Mouse (Mus musculus) limb, embryonic 14.5 days (tissue): ENCODE data around the gene Nab2. TPM values are rescaled to one million over a fixed set of nuclear protein-coding genes. Genes with fewer than 3 reads are reported as not detected.

Source experiments
- ATAC-seq: fragments of 200-750 bp; cut with Nextera tagmentation; 2 replicates; pipeline ENCODE4 v1.8.0; 2017; ENCODE audit warnings: low read depth, moderate number of reproducible peaks, moderate TSS enrichment; ENCODE audit not compliant: low FRiP score
- DNase-seq: peaks from one replicate; pipeline ENCODE4 v3.0.0-alpha.2; 2015; ENCODE audit warnings: low spot score
- H3K27ac ChIP-seq: fragments of 300-500 bp; sonication (generic); replicated peaks from 2 replicates; pipeline ENCODE4 v1.5.1; 2014; ENCODE audit warnings: low read depth, mild to moderate bottlenecking, low read length, moderate library complexity, mixed read lengths
- H3K27me3 ChIP-seq: fragments of 300-500 bp; sonication (generic); 2 replicates; pipeline ENCODE4 v1.6.1; 2014; ENCODE audit warnings: low read length, mixed read lengths; ENCODE audit not compliant: control insufficient read depth, insufficient read depth
- H3K36me3 ChIP-seq: fragments of 300-500 bp; sonication (generic); 2 replicates; pipeline ENCODE4 v1.6.1; 2014; ENCODE audit warnings: mild to moderate bottlenecking, low read length, moderate library complexity, mixed read lengths; ENCODE audit not compliant: control insufficient read depth, insufficient read depth
- H3K4me1 ChIP-seq: fragments of 300-500 bp; sonication (generic); 2 replicates; pipeline ENCODE4 v1.6.1; 2014; ENCODE audit warnings: antibody characterized with exemption, low read length, mixed read lengths; ENCODE audit not compliant: control insufficient read depth, insufficient read depth
- H3K4me2 ChIP-seq: fragments of 300-500 bp; sonication (generic); replicated peaks from 2 replicates; pipeline ENCODE4 v1.6.1; 2014; ENCODE audit warnings: low read depth, mild to moderate bottlenecking, low read length, moderate library complexity; ENCODE audit not compliant: severe bottlenecking
- H3K4me3 ChIP-seq: fragments of 300-500 bp; sonication (generic); replicated peaks from 2 replicates; pipeline ENCODE4 v1.5.1; 2014; ENCODE audit warnings: low read length
- H3K9ac ChIP-seq: fragments of 300-500 bp; sonication (generic); 2 replicates; pipeline ENCODE4 v1.6.1; 2014; ENCODE audit warnings: mild to moderate bottlenecking, low read depth, low read length, moderate library complexity; ENCODE audit not compliant: severe bottlenecking
- H3K9me3 ChIP-seq: fragments of 300-500 bp; sonication (generic); 2 replicates; pipeline ENCODE4 v1.6.1; 2016; ENCODE audit warnings: low read length; ENCODE audit not compliant: control insufficient read depth
- POLR2A ChIP-seq: fragments of 200-500 bp; IDR thresholded peaks from 2 replicates; pipeline ENCODE4 v1.8.0; 2012; ENCODE audit warnings: inconsistent platforms, mild to moderate bottlenecking, moderate library complexity, borderline replicate concordance; ENCODE audit not compliant: insufficient read depth, insufficient read length; ENCODE audit errors: extremely low read depth
- WGBS: fragments of 180-500 bp; shearing (Covaris S2); extraction: QIAGEN DNeasy Blood & Tissue Kit; methylation state at CpG from one replicate; pipeline ENCODE4 v1.1.7; 2014; 5-methylcytosine and 5-hydroxymethylcytosine counted together
- polyA plus RNA-seq, 2 experiments: library from polyadenylated mRNA; depleted of rRNA in 1 of 2; stranded (reverse) in 1 of 2; unstranded in 1 of 2; fragments of >200 nt; fragmentation: Nextera tagmentation in 1 of 2; extraction: Ambion mirVana in 1 of 2; gene quantifications; 2 replicates each; pipeline versions ENCODE4 v1.2.1 to v1.2.3; 2012 to 2014

The Nab2 gene
- polyA plus RNA-seq, 2 experiments = 16.4 to 64.5 TPM

DNA sequence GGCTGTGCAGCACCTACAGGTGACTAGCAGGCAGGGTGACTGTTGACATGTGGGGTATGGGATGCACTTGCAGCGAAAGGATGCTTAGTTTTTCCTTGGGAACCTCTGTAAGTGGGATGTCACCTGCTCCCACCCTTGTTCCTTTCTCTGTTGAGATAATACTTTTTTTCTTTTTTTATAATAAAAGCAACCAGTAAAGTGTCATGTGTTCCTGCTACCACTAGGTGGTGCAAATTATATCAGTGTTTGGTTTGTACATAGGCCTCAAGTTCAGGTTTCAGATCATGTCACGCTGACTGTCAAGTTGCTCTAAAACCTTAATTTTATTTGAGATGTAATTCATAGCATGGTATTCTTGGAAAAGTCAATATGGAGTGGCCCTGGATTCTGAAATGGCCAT lies 26.3 kb upstream of the Nab2 start:
- peak; percentile 59 for DNase-seq
- Histone ChIP-seq H3K36me3 (peaks cover 65% of the 10 kb centered on the region), H3K9ac (no peak overlapping the region)

DNA sequence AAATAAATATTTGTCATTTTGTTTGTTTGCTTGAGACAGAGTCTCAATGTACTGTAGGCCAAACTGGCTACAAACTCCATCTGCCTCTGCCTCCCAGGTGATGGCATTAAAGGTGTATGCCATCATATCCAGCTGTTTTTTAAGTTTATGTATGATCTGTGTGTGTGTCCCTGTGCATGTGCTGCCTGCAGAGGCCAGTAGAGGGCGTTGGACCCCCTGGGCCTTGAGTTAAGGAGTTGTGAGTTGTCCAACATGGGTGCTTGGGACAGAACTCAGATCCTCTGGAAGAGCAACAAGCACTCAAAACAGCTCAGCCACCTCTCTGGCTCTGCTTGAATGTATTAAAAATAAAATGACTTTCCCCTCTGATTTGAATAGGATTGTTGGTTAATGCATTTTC lies 22.7 kb upstream of the Nab2 start:
- WGBS = 23% methylated on average over 1 of the region's 1 CpGs
- DNase-seq = no peak
- H3K27ac ChIP-seq = no peak overlapping the region
- H3K4me3 ChIP-seq = no peak overlapping the region
- no peaks in the 10 kb centered on the region for H3K4me1 ChIP-seq
- H3K36me3 ChIP-seq = peaks cover 48% of the 10 kb centered on the region
- no peaks in the 10 kb centered on the region for H3K27me3 ChIP-seq
- H3K9ac ChIP-seq = no peak overlapping the region
- H3K9me3 ChIP-seq = no peaks in the 10 kb centered on the region
- no peak overlapping the region for H3K4me2 ChIP-seq
- no peak for TF ChIP-seq POLR2A
- ATAC-seq = no peak

More for the DNA sequence above, 26.3 kb upstream of the Nab2 start:
- 0 out of 2 replicates have a peak, but pooled peaks have one; percentile 30 for ATAC-seq
- H3K9me3 ChIP-seq = no peaks in the 10 kb centered on the region
- H3K4me2 ChIP-seq = no peak overlapping the region
- H3K4me1 ChIP-seq = no peaks in the 10 kb centered on the region
- no peak overlapping the region for H3K27ac ChIP-seq
- no peak overlapping the region for H3K4me3 ChIP-seq
- whole genome bisulfite sequencing = 49% methylated on average over 2 of the region's 2 CpGs
- H3K27me3 ChIP-seq = no peaks in the 10 kb centered on the region
- TF ChIP-seq POLR2A = no peak

GRCm38 (mm10) chr10:127682886-127683285 lies 14.5 kb upstream of the Nab2 start:
- 64% methylated on average over 6 of the region's 6 CpGs for WGBS
- no peak for ATAC-seq

GRCm38 (mm10) chr10:127679881-127680280 lies 11.5 kb upstream of the Nab2 start:
- ATAC-seq (no peak), DNase-seq (no peak)
- peaks cover 4% of the 10 kb centered on the region for H3K4me1 ChIP-seq
- H3K27ac ChIP-seq = no peak overlapping the region
- no peaks in the 10 kb centered on the region for H3K27me3 ChIP-seq
- H3K9me3 ChIP-seq = no peaks in the 10 kb centered on the region
- H3K4me3 ChIP-seq = no peak overlapping the region
- H3K36me3 ChIP-seq = no peaks in the 10 kb centered on the region
- 88% methylated on average over 3 of the region's 3 CpGs for WGBS
- H3K9ac ChIP-seq = no peak overlapping the region
- no peak overlapping the region for H3K4me2 ChIP-seq
- no peak for TF ChIP-seq POLR2A

More at GRCm38 (mm10) chr10:127682886-127683285, 14.5 kb upstream of the Nab2 start:
- H3K36me3 ChIP-seq = no peaks in the 10 kb centered on the region
- TF ChIP-seq POLR2A = no peak
- H3K27me3 ChIP-seq = no peaks in the 10 kb centered on the region
- H3K27ac ChIP-seq = no peak overlapping the region
- no peaks in the 10 kb centered on the region for H3K9me3 ChIP-seq
- no peaks in the 10 kb centered on the region for H3K4me1 ChIP-seq
- H3K4me2 ChIP-seq = no peak overlapping the region
- H3K9ac ChIP-seq = no peak overlapping the region
- DNase-seq = no peak
- H3K4me3 ChIP-seq = no peak overlapping the region

GRCm38 (mm10) chr10:127679208-127679607 lies 10.8 kb upstream of the Nab2 start:
- Histone ChIP-seq H3K4me1 (peaks cover 4% of the 10 kb centered on the region), H3K27me3 (no peaks in the 10 kb centered on the region), H3K27ac (no peak overlapping the region), H3K9me3 (no peaks in the 10 kb centered on the region), H3K9ac (no peak overlapping the region), H3K4me2 (no peak overlapping the region), H3K36me3 (no peaks in the 10 kb centered on the region), H3K4me3 (no peak overlapping the region)
- no peak for TF ChIP-seq POLR2A
- WGBS = 96% methylated on average over 1 of the region's 1 CpGs
- DNase-seq (no peak), ATAC-seq (no peak)

DNA sequence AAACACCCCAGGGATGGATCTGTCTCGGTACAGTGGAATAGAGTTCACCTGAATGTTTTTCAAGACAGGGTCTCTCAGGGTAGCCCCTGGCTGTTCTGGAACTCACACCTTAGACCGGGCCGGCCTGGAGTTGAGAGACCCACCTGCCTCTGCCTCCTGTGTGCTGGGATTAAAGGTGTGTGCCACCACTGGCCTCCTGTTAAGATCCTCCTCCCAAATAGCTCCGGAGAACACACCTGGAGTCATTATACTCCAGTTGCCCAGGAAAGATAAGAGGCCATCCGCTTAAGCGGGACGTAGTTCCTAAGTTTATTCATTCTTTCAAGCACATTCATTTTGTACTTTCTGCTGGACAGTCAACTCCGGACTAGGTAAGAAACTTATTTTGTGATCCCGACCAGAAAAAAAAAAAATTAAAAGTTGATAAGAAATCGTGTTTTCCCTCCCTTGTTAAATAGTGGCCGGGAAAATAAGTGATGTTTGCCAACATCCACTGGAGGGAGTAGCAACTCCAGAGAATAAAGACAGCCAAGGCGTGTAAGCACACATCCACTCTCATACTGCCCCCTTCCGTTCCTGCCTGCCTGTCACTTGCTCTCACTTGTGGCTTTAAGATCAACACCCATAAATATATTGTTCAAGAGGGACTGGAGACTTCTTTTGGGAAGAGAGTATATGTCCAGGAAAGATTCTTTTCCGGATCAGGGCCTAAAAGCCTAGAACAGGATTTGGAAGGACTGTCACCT lies 9.4 kb upstream of the Nab2 start:
- peak overlapping the region; percentile 85 for H3K4me2 ChIP-seq
- peaks cover 4% of the 10 kb centered on the region for H3K4me1 ChIP-seq
- H3K36me3 ChIP-seq = no peaks in the 10 kb centered on the region
- H3K9ac ChIP-seq = peak overlapping the region; percentile 54
- no peak for ATAC-seq
- H3K27ac ChIP-seq = no peak overlapping the region
- no peaks in the 10 kb centered on the region for H3K9me3 ChIP-seq
- WGBS = 12% methylated on average over 14 of the region's 14 CpGs
- no peaks in the 10 kb centered on the region for H3K27me3 ChIP-seq
- TF ChIP-seq POLR2A = no peak
- H3K4me3 ChIP-seq = peak overlapping the region; percentile 60
- peak; percentile 86 for DNase-seq
